Mouse (Mus musculus): ENCODE results near the gene Vmn2r85. TPM values are rescaled to one million over a fixed set of nuclear protein-coding genes. Genes with fewer than 3 reads are reported as not detected.
"Not testable (repeated sequence)": the region's sequence is repeated elsewhere in the genome, so short reads cannot be mapped to it uniquely, and the experiment has no call there.

Gene Vmn2r85
- 0.01 TPM in 1 of 2 replicates, not detected in the other for polyA plus RNA-seq (2015; fragmentation: Nextera tagmentation; extraction: Ambion mirVana)

- not testable (repeated sequence) for H3K9ac ChIP-seq (ENCODE audit: low read length); H3K9me3 ChIP-seq (ENCODE audit: control insufficient read depth, low read length); ATAC-seq (ENCODE audit: low FRiP score, low TSS enrichment)
Measured at GRCm38 (mm10) chr10:130429603-130430002, at the start of gene Vmn2r85. Gene Vmn2r85, minus strand, starts transcription at chr10:130429703.

GRCm38 (mm10) chr10:130470311-130470760, 40.8 kb upstream of the Vmn2r85 start:
- Histone ChIP-seq H3K9ac (ENCODE audit: low read length) (peak overlapping the region; percentile 45; the same call in 1 of the 2 replicates), H3K4me1 (replicated peaks; ENCODE audit: control insufficient read depth, insufficient read depth) (no peaks in the 10 kb centered on the region), H3K4me2 (replicated peaks; ENCODE audit: low read depth) (peak overlapping the region; percentile 80), H3K27ac (replicated peaks) (no peak overlapping the region), H3K9me3 (ENCODE audit: control insufficient read depth, low read length) (no peaks in the 10 kb centered on the region), H3K4me3 (ENCODE audit: low read depth, low read length) (peak overlapping the region; percentile 41), H3K27me3 (ENCODE audit: control insufficient read depth, insufficient read depth, low read length) (no peaks in the 10 kb centered on the region), H3K36me3 (ENCODE audit: control insufficient read depth, insufficient read depth, low read length) (no peaks in the 10 kb centered on the region)
- DNase-seq (ENCODE audit: low spot score) (peak; percentile 57), ATAC-seq (ENCODE audit: low FRiP score, low TSS enrichment) (peak; percentile 70; the same call in 1 of the 2 replicates)
- TF ChIP-seq EP300 (optimal IDR thresholded peaks at IDR 0.05) (no peak), CTCF (IDR thresholded peaks at IDR 0.05; ENCODE audit: low read depth) (no peak)
- 3% methylated on average over 36 of the region's 36 CpGs for WGBS

More at GRCm38 (mm10) chr10:130429603-130430002, at the start of gene Vmn2r85:
- H3K36me3 ChIP-seq (ENCODE audit: control insufficient read depth, insufficient read depth, low read length); H3K27ac ChIP-seq (replicated peaks); H3K4me2 ChIP-seq (replicated peaks; ENCODE audit: low read depth); DNase-seq (ENCODE audit: low spot score); H3K4me1 ChIP-seq (replicated peaks; ENCODE audit: control insufficient read depth, insufficient read depth); H3K27me3 ChIP-seq (ENCODE audit: control insufficient read depth, insufficient read depth, low read length); H3K4me3 ChIP-seq (ENCODE audit: low read depth, low read length): not testable (repeated sequence)

- WGBS, result 84% methylated on average over 1 of the region's 1 CpGs
- not testable (repeated sequence) for ATAC-seq (ENCODE audit: low FRiP score, low TSS enrichment); DNase-seq (ENCODE audit: low spot score)
Measured at GRCm38 (mm10) chr10:130455950-130456349, 26.4 kb upstream of the Vmn2r85 start, which contains the start of gene Vmn2r86. Gene Vmn2r86, minus strand, starts transcription at chr10:130456050.

GRCm38 (mm10) chr10:130444776-130445175, 15.3 kb upstream of the Vmn2r85 start:
- Histone ChIP-seq H3K27me3 (ENCODE audit: control insufficient read depth, insufficient read depth, low read length) (no peaks in the 10 kb centered on the region), H3K9me3 (ENCODE audit: control insufficient read depth, low read length) (no peaks in the 10 kb centered on the region), H3K9ac (ENCODE audit: low read length) (no peak overlapping the region), H3K4me2 (replicated peaks; ENCODE audit: low read depth) (no peak overlapping the region), H3K36me3 (ENCODE audit: control insufficient read depth, insufficient read depth, low read length) (no peaks in the 10 kb centered on the region), H3K4me1 (replicated peaks; ENCODE audit: control insufficient read depth, insufficient read depth) (no peaks in the 10 kb centered on the region), H3K27ac (replicated peaks) (no peak overlapping the region), H3K4me3 (ENCODE audit: low read depth, low read length) (no peak overlapping the region)
- DNase-seq (ENCODE audit: low spot score) (no peak), ATAC-seq (ENCODE audit: low FRiP score, low TSS enrichment) (no peak)
- TF ChIP-seq CTCF (IDR thresholded peaks at IDR 0.05; ENCODE audit: low read depth) (no peak), EP300 (optimal IDR thresholded peaks at IDR 0.05) (no peak)
- WGBS, result 86% methylated on average over 21 of the region's 21 CpGs

More at GRCm38 (mm10) chr10:130455950-130456349, 26.4 kb upstream of the Vmn2r85 start, which contains the start of gene Vmn2r86:
- not testable (repeated sequence) for H3K27ac ChIP-seq (replicated peaks); H3K36me3 ChIP-seq (ENCODE audit: control insufficient read depth, insufficient read depth, low read length); H3K9ac ChIP-seq (ENCODE audit: low read length); H3K4me3 ChIP-seq (ENCODE audit: low read depth, low read length); H3K27me3 ChIP-seq (ENCODE audit: control insufficient read depth, insufficient read depth, low read length); H3K4me1 ChIP-seq (replicated peaks; ENCODE audit: control insufficient read depth, insufficient read depth); H3K9me3 ChIP-seq (ENCODE audit: control insufficient read depth, low read length); H3K4me2 ChIP-seq (replicated peaks; ENCODE audit: low read depth)

- WGBS, result 80% methylated on average over 11 of the region's 11 CpGs
- H3K9me3 ChIP-seq (ENCODE audit: control insufficient read depth, low read length); H3K9ac ChIP-seq (ENCODE audit: low read length); H3K4me2 ChIP-seq (replicated peaks; ENCODE audit: low read depth); H3K36me3 ChIP-seq (ENCODE audit: control insufficient read depth, insufficient read depth, low read length); H3K27me3 ChIP-seq (ENCODE audit: control insufficient read depth, insufficient read depth, low read length); ATAC-seq (ENCODE audit: low FRiP score, low TSS enrichment); H3K4me3 ChIP-seq (ENCODE audit: low read depth, low read length); H3K27ac ChIP-seq (replicated peaks); DNase-seq (ENCODE audit: low spot score); H3K4me1 ChIP-seq (replicated peaks; ENCODE audit: control insufficient read depth, insufficient read depth): not testable (repeated sequence)
Measured at GRCm38 (mm10) chr10:130434185-130434898, 4.8 kb upstream of the Vmn2r85 start.

- H3K4me3 ChIP-seq (ENCODE audit: low read depth, low read length); H3K9me3 ChIP-seq (ENCODE audit: control insufficient read depth, low read length); H3K27me3 ChIP-seq (ENCODE audit: control insufficient read depth, insufficient read depth, low read length); H3K36me3 ChIP-seq (ENCODE audit: control insufficient read depth, insufficient read depth, low read length); DNase-seq (ENCODE audit: low spot score); H3K27ac ChIP-seq (replicated peaks); H3K4me2 ChIP-seq (replicated peaks; ENCODE audit: low read depth); H3K4me1 ChIP-seq (replicated peaks; ENCODE audit: control insufficient read depth, insufficient read depth); H3K9ac ChIP-seq (ENCODE audit: low read length); ATAC-seq (ENCODE audit: low FRiP score, low TSS enrichment): not testable (repeated sequence)
- 67% methylated on average over 2 of the region's 2 CpGs for WGBS
Measured at GRCm38 (mm10) chr10:130422368-130422767, 7.1 kb downstream of the Vmn2r85 start.
